Mouse (Mus musculus): Measurements from ENCODE around the gene Tfap2c.

DNA sequence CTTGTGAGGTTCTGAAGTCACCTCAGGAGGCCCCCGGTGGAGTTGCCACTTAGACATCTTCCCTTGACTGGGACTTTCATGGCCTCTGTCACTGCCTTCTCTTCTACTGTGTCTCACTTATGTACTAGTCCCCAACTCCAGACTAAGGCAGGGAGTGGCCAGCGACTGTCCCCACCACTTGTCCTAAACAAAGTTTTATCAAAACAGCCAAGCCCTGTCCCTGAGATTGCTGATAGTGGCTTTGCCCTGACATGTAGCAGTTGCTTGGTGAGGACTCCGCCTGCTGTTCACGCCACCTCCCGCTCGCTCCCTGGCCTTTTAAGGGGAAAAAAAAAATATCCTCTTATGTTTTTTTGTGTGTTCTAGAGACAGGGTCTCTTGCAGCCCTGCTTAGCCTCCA, 35.9 kb downstream of the Tfap2c start:
- TF ChIP-seq CTCF (IDR thresholded peaks at IDR 0.05; ENCODE audit: low read depth) = no peak
- no peak for TF ChIP-seq EP300 (optimal IDR thresholded peaks at IDR 0.05)
